Mouse (Mus musculus) stomach, embryonic 15.5 days (tissue): ENCODE measurements around the gene Acot7. TPM values are rescaled to one million over a fixed set of nuclear protein-coding genes. Genes with fewer than 3 reads are reported as not detected.

ENCODE experiments used
- ATAC-seq: fragments of 200-750 bp; cut with Nextera tagmentation; 2 replicates; pipeline ENCODE4 v1.8.0; 2017; ENCODE audit warnings: low read depth, moderate number of reproducible peaks, moderate TSS enrichment; ENCODE audit not compliant: insufficient read depth, low FRiP score
- H3K27ac ChIP-seq: fragments of 300-500 bp; sonication (generic); 2 replicates; pipeline ENCODE4 v1.5.1; 2015; ENCODE audit warnings: mild to moderate bottlenecking, inconsistent platforms
- H3K27me3 ChIP-seq: fragments of 300-500 bp; sonication (generic); replicated peaks from 2 replicates; pipeline ENCODE4 v1.6.1; 2015; ENCODE audit warnings: inconsistent platforms
- H3K36me3 ChIP-seq: fragments of 300-500 bp; sonication (generic); 2 replicates; pipeline ENCODE4 v1.6.1; 2015; ENCODE audit warnings: inconsistent platforms
- H3K4me1 ChIP-seq: fragments of 300-500 bp; sonication (generic); 2 replicates; pipeline ENCODE4 v1.6.1; 2015; ENCODE audit warnings: inconsistent platforms
- H3K4me2 ChIP-seq: fragments of 300-500 bp; sonication (generic); 2 replicates; pipeline ENCODE4 v1.6.1; 2015; ENCODE audit warnings: mild to moderate bottlenecking, inconsistent platforms
- H3K4me3 ChIP-seq: fragments of 300-500 bp; sonication (generic); replicated peaks from 2 replicates; pipeline ENCODE4 v1.5.1; 2015; ENCODE audit warnings: inconsistent platforms
- H3K9ac ChIP-seq: fragments of 300-500 bp; sonication (generic); 2 replicates; pipeline ENCODE4 v1.6.1; 2015; ENCODE audit warnings: inconsistent platforms
- H3K9me3 ChIP-seq: fragments of 300-500 bp; sonication (generic); 2 replicates; pipeline ENCODE4 v1.6.1; 2016; ENCODE audit warnings: inconsistent platforms
- WGBS: fragments of 180-500 bp; shearing (Covaris S2); methylation state at CpG from one replicate; pipeline ENCODE4 v1.1.7; 2015; 5-methylcytosine and 5-hydroxymethylcytosine counted together
- polyA plus RNA-seq: library from polyadenylated mRNA; unstranded; fragments of >200 nt; fragmentation: Nextera tagmentation; extraction: Ambion mirVana; gene quantifications from 2 replicates; pipeline ENCODE4 v1.2.1, GENCODE M21; 2015

Acot7 gene
- polyA plus RNA-seq, 1 experiment from 2014 or later, result 60.0 TPM

DNA sequence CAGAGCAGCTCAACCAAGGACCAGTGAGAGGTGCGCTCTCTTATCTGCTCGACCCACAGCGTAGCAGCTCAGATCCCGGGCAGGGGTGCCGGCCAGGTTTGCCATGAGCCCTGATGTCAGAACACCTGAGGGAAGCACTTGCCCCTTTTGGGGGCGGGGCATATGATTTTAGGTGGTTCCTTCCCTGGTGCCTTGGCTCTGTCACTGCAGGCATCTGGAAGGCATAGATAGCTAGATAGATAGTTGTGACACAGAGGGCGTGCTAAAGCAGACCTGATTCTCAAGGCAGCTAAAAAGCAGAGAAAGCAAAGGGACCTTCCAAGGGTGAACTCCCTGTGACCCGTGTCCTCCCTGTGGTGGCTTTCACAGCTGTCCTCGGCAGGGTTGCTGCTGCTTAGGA lies 85.2 kb downstream of the Acot7 start:
- H3K4me3 ChIP-seq, result no peak overlapping the region
- H3K9ac ChIP-seq, result no peak overlapping the region
- H3K4me2 ChIP-seq, result no peak overlapping the region
- WGBS, result 61% methylated on average over 9 of the region's 9 CpGs
- H3K36me3 ChIP-seq, result 0 out of 2 replicates have a peak, but pooled peaks cover 3% of the 10 kb centered on the region
- H3K27me3 ChIP-seq, result no peaks in the 10 kb centered on the region
- H3K9me3 ChIP-seq, result no peaks in the 10 kb centered on the region
- H3K4me1 ChIP-seq, result peaks cover 11% of the 10 kb centered on the region
- ATAC-seq, result no peak
- H3K27ac ChIP-seq, result no peak overlapping the region

DNA sequence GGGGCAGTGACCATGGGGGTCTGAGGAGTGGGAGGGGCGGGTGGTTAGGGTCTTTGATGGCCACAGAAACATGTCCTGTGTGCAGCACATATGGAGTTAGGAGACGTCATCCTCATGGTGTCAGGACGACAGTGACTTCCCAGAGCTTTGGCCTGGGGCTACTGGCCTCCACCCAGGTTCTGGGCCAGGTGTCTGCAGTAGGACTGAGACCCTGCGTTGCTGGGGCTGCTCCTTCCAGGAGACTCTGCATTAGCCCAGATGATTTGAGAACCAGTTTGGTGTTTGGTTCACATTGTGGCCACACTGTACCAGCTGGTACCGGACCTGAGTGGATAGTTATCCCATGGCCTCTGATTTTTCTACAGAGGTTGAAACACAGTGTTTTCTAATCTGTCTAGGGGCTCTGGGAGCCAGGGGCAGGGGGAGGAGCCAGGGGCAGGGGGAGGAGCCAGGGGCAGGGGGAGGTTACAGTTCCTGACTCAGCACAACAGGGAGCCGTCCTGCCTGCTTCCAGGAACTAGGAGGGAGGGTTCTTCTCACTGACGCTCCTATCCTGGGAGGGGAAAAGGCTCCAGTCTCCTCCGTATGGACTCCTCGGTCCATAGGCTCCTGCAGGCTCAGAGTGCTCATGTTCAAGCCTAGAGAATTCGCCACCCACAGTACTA lies 85.7 kb downstream of the Acot7 start:
- Histone ChIP-seq H3K4me1 (peaks cover 11% of the 10 kb centered on the region), H3K4me2 (no peak overlapping the region), H3K4me3 (no peak overlapping the region), H3K27ac (no peak overlapping the region), H3K36me3 (0 out of 2 replicates have a peak, but pooled peaks cover 3% of the 10 kb centered on the region), H3K9me3 (no peaks in the 10 kb centered on the region), H3K9ac (no peak overlapping the region), H3K27me3 (no peaks in the 10 kb centered on the region)
- WGBS, result 32% methylated on average over 10 of the region's 10 CpGs
- ATAC-seq, result peak; percentile 65

DNA sequence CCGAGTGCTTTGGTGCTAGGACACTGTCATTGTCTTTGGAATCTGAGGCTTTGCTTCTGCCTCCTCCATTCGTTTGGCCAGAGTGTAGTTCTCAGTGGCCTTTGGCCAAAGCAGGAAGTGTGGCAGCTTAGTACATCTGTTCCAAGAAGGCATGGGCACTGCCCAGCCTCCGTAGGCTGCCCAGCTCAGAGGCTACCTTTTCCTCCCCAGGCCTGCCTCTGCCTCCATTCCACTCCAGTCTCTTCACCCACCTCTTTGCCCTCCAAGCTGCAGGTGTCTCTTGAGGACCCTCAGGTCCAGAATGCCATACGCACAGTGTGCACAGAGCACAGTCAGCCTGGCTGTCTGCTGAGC lies 86.2 kb downstream of the Acot7 start:
- no peak for ATAC-seq
- Histone ChIP-seq H3K4me3 (no peak overlapping the region), H3K9me3 (no peaks in the 10 kb centered on the region), H3K27ac (no peak overlapping the region), H3K27me3 (no peaks in the 10 kb centered on the region), H3K9ac (no peak overlapping the region), H3K4me2 (no peak overlapping the region), H3K36me3 (0 out of 2 replicates have a peak, but pooled peaks cover 3% of the 10 kb centered on the region), H3K4me1 (peaks cover 11% of the 10 kb centered on the region)
- 56% methylated on average over 4 of the region's 4 CpGs for WGBS

DNA sequence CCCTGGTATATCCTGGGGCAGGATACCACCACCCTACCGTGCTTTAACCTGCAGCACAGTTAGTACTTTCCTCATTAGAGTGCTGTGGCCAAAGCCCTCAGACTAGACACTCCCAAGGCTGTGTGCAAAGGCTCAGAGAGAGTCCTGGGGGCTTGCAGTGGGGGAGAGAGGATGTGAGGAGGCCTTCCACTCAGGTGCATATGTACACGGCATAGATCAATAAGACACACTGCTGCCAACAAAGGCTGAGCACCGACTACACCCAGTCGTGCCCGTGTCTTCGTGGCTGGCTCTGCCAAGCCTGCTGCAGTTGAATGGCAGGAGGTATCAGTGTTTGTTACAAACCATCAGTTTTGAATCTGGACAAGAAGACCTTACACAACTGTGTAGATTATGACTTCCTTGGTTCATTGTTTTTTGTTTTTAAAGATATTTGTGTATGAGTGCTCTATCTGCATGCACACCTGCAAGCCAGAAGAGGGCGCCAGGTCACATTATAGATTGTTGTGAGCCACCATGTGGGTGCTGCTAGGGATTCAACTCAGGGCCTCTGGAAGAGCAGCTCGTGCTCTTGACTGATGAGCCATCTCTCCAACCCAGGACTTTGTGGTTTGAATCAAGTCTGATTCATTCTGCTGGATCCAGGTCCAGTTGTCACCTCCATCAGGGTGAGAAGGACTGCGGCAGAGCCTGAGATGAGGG lies 87.1 kb downstream of the Acot7 start:
- 88% methylated on average over 9 of the region's 9 CpGs for WGBS
- H3K4me1 ChIP-seq, result peaks cover 11% of the 10 kb centered on the region
- H3K36me3 ChIP-seq, result 0 out of 2 replicates have a peak, but pooled peaks cover 3% of the 10 kb centered on the region
- no peak overlapping the region for H3K4me3 ChIP-seq
- no peak overlapping the region for H3K4me2 ChIP-seq
- no peaks in the 10 kb centered on the region for H3K27me3 ChIP-seq
- no peaks in the 10 kb centered on the region for H3K9me3 ChIP-seq
- no peak for ATAC-seq
- H3K9ac ChIP-seq, result no peak overlapping the region
- no peak overlapping the region for H3K27ac ChIP-seq

DNA sequence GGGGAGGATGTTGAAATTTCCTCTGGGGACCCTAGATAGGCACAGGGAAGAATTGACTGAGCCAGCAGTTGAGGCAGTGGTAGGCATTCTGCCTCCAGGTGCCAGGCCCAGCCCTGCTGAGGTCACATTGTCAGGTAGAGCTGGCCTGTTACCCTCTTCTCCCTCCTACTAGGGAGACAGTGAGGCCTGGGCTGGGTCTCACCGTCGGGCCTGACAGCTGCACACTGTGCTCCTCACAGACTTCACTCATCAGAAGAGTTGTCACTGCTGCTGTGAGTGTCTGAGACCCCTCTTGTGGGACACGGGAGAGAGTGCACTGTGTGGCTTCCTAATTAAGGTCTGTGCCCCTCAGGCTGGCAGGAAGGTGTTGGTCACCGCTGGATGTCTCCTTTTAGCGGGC lies 87.9 kb downstream of the Acot7 start:
- no peaks in the 10 kb centered on the region for H3K9me3 ChIP-seq
- peaks cover 12% of the 10 kb centered on the region for H3K4me1 ChIP-seq
- 61% methylated on average over 5 of the region's 5 CpGs for WGBS
- H3K4me3 ChIP-seq, result no peak overlapping the region
- no peak overlapping the region for H3K27ac ChIP-seq
- no peak for ATAC-seq
- no peaks in the 10 kb centered on the region for H3K27me3 ChIP-seq
- H3K36me3 ChIP-seq, result 0 out of 2 replicates have a peak, but pooled peaks cover 2% of the 10 kb centered on the region
- H3K9ac ChIP-seq, result no peak overlapping the region
- H3K4me2 ChIP-seq, result no peak overlapping the region

DNA sequence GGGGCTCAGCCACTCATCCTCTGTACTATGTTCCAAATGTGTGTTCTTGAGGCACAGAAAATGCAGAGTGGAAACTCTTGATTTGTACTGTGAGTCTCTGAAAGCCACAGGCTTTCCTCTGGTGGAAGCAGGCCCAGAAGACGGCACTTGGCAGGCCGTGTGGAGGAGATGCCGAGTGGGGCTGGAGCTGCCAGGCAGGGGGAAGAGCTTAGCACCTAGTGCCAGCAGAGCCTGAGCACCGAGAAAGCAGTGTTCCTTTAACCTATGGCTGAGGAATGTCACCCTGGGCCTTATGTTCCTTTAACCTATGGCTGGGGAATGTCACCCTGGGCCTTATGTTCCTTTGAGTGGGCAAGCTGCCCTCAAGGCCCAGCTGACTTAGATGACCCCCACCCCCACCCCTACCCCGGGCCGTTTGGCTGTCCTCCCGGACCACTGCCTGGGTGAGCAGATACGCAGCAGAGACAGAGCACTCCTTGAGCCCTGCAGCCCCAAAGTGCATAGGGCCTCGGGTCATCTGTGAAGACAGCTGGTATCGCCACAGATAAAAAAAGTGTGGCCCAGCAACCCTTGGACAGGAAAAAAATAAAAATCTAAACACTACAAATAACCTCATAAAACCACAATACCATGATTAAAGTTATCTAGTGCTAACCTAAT lies 88.4 kb downstream of the Acot7 start:
- no peak overlapping the region for H3K4me3 ChIP-seq
- H3K27me3 ChIP-seq, result no peaks in the 10 kb centered on the region

DNA sequence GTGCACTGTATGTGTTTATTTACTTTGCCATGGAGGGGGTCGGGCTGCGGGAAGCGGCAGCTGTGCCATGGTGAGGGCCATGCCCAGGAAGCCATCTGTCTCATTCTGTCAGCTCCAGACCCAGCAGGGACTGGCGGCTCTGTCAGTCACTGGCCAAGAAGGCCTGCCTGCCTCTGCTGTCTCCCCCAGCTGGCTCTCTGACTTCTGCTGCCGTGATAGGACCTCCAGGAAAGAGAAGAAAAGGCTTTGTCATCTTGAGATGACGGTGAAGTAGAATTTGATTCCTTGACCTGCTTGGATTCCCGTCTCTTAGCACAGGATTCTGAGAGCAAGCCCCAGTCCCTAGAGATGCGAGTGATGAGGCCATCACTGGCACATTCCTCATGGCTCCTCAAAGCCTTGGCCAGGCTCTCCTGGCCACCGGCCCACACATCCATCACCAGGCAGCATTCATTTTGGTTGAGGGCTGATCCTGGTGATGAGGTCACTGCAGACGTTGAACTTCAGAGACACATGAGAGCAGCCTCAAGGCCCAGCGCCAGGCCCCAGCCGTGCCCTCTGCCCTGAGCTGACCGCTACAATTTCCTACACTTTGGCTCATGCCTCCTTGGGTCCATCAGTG lies 89.9 kb downstream of the Acot7 start:
- no peak overlapping the region for H3K4me2 ChIP-seq
- H3K4me1 ChIP-seq, result peaks cover 29% of the 10 kb centered on the region
- H3K4me3 ChIP-seq, result no peak overlapping the region
- no peaks in the 10 kb centered on the region for H3K9me3 ChIP-seq
- WGBS, result 66% methylated on average over 13 of the region's 13 CpGs
- no peaks in the 10 kb centered on the region for H3K27me3 ChIP-seq
- H3K9ac ChIP-seq, result no peak overlapping the region
- no peaks in the 10 kb centered on the region for H3K36me3 ChIP-seq
- no peak for ATAC-seq
- no peak overlapping the region for H3K27ac ChIP-seq

More for the DNA sequence above, 88.4 kb downstream of the Acot7 start:
- Histone ChIP-seq H3K4me2 (no peak overlapping the region), H3K4me1 (peaks cover 17% of the 10 kb centered on the region), H3K27ac (no peak overlapping the region), H3K9me3 (no peaks in the 10 kb centered on the region), H3K9ac (no peak overlapping the region), H3K36me3 (no peaks in the 10 kb centered on the region)
- no peak for ATAC-seq
- 58% methylated on average over 10 of the region's 10 CpGs for WGBS

DNA sequence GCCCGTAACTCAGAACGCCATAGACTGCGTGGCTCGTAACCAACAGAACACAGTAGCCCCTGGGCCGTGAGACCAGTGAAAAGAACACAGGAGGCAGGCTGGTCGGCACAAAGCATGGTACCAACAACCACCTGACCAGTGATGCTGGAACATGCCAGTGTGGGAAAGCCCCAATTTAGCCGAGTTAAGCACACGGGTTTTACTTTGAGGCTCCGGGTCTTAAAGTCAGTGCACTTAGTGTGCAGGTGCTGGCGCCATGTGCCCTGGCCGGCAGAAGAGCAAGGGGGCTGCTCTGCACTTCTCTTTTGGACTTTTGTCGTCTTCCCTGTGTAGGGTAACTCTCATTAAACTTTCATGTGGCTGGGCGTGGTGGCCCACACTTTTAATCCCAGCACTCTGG lies 92.0 kb downstream of the Acot7 start:
- Histone ChIP-seq H3K27me3 (peaks cover 8% of the 10 kb centered on the region; the same call in 1 of the 2 replicates), H3K4me3 (no peak overlapping the region), H3K9ac (no peak overlapping the region), H3K4me2 (no peak overlapping the region), H3K4me1 (peaks cover 41% of the 10 kb centered on the region), H3K9me3 (no peaks in the 10 kb centered on the region), H3K27ac (no peak overlapping the region), H3K36me3 (no peaks in the 10 kb centered on the region)
- no peak for ATAC-seq
- 87% methylated on average over 13 of the region's 13 CpGs for WGBS

DNA sequence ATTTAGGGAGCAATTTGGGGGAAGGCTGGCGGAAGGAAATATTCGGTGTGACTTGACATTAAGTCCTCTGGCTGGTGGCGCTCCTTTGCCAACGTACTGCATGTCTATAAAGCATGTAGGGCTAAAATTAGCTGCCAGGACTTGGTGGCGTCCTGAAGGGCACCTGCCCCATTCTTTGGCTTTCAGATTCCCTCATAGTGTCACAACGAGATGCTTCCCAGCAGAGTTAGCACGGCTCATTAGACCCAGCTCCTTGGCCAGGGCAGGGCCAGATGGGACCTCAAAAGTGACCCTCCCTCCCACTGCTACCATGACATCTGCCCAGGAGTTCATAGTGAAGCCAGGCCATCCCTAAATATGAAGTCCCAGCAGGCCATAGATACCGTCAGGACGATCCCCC lies 92.7 kb downstream of the Acot7 start:
- Histone ChIP-seq H3K4me2 (no peak overlapping the region), H3K36me3 (no peaks in the 10 kb centered on the region), H3K4me3 (no peak overlapping the region), H3K27ac (no peak overlapping the region), H3K4me1 (peaks cover 45% of the 10 kb centered on the region), H3K9ac (no peak overlapping the region), H3K27me3 (peaks cover 13% of the 10 kb centered on the region; the same call in 1 of the 2 replicates), H3K9me3 (no peaks in the 10 kb centered on the region)
- WGBS, result 83% methylated on average over 9 of the region's 9 CpGs
- ATAC-seq, result no peak

DNA sequence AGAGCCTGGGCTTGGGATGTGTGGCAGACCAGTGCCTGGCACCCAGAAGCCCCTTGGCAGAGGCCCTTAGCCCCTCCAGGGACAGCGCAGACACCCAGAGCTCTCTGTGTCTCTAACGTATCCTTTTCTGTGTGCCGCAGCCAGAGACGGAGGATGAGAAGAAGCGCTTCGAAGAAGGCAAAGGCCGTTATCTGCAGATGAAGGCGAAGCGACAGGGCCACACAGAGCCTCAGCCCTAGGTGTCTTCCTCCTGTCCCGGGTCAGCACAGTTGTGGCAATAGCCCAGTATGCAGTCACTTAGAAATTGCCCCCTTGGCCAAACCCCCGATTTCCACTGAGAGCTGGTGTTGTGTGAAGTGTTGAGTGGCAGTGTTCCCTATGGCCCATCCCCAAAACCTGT lies 93.4 kb downstream of the Acot7 start:
- Histone ChIP-seq H3K36me3 (no peaks in the 10 kb centered on the region), H3K4me2 (no peak overlapping the region), H3K27me3 (peaks cover 17% of the 10 kb centered on the region; the same call in 1 of the 2 replicates), H3K4me3 (no peak overlapping the region), H3K27ac (peak overlapping the region; percentile 82), H3K9me3 (no peaks in the 10 kb centered on the region), H3K9ac (no peak overlapping the region), H3K4me1 (peaks cover 45% of the 10 kb centered on the region)
- ATAC-seq, result no peak
- 92% methylated on average over 11 of the region's 11 CpGs for WGBS

DNA sequence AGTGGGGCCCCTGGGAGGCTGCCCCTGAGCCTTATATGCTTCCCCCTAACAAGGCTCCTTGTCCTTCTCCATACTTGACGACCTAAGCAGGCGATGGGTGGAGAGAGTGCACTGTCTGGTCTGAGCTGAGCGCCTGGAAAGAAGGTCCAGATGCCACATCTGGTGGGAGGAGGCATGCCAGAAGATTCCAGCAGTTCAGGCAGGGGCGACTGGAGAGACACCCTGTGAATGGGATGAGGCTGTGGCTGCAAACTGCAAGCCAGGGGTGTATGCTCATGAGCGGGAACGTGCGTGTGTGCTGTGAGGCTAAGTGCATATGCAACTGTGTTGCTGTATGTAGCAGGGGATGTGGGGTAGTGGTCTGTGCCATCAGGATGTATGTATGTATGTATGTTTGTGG lies 94.1 kb downstream of the Acot7 start:
- no peak overlapping the region for H3K4me3 ChIP-seq
- H3K4me2 ChIP-seq, result no peak overlapping the region
- ATAC-seq, result 0 out of 2 replicates have a peak, but pooled peaks have one; percentile 0
- H3K27ac ChIP-seq, result peak overlapping the region; percentile 82
- H3K27me3 ChIP-seq, result peaks cover 17% of the 10 kb centered on the region; the same call in 1 of the 2 replicates
- no peaks in the 10 kb centered on the region for H3K9me3 ChIP-seq
- no peak overlapping the region for H3K9ac ChIP-seq
- WGBS, result 46% methylated on average over 7 of the region's 7 CpGs
- H3K4me1 ChIP-seq, result peaks cover 45% of the 10 kb centered on the region
- H3K36me3 ChIP-seq, result no peaks in the 10 kb centered on the region
